Mouse (Mus musculus): Measurements from ENCODE around the gene Spata32. TPM values are rescaled to one million over a fixed set of nuclear protein-coding genes. Genes with fewer than 3 reads are reported as not detected.

Spata32 gene
- not detected for total RNA-seq (2021)
- long read RNA-seq, experiment 1, result 0 reads
- long read RNA-seq, experiment 2, partial matches to known transcripts, result 1 of 1 reads
- long read RNA-seq, experiment 2, other reads (novel, unspliced or antisense), result 0 of 1 reads

DNA sequence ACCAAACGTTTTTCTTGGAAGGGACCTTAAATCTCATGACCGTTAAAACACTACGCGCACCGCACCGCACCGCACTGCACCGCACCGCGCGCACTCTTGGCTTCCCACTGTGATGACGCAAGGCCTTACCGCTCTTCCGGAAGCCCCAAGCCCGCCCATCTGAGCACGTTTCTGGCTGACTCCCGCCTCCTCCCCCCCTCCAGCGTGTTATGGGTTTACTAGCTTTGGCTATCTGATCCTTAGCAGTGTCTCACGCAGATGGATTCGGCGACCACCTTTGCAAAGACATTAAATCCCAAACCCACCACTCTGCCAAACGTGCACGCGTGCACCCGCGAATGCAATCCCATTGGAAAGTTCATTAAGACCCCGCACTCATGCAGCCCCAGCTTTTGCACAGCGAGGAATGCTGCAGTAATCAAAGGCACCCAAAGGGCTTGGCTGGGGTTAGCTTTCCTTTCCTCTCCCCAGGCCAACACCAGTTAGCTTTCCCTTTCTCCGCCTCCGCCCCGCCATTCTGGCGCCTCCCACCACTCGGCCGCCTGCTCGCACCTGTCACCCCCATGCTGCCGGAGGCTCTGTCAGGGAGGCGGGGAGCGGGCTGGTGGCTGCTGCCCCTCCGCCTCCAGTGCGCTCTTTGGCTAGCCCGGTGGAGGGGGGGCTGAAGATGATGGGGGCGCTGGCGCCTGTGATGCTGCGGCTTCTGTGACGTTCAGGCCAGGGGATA is at the start of gene Spata32:
Gene Spata32, minus strand, starts transcription at position 643 of the 727 bp plus-strand sequence.
- peak; percentile 71 for DNase-seq

DNA sequence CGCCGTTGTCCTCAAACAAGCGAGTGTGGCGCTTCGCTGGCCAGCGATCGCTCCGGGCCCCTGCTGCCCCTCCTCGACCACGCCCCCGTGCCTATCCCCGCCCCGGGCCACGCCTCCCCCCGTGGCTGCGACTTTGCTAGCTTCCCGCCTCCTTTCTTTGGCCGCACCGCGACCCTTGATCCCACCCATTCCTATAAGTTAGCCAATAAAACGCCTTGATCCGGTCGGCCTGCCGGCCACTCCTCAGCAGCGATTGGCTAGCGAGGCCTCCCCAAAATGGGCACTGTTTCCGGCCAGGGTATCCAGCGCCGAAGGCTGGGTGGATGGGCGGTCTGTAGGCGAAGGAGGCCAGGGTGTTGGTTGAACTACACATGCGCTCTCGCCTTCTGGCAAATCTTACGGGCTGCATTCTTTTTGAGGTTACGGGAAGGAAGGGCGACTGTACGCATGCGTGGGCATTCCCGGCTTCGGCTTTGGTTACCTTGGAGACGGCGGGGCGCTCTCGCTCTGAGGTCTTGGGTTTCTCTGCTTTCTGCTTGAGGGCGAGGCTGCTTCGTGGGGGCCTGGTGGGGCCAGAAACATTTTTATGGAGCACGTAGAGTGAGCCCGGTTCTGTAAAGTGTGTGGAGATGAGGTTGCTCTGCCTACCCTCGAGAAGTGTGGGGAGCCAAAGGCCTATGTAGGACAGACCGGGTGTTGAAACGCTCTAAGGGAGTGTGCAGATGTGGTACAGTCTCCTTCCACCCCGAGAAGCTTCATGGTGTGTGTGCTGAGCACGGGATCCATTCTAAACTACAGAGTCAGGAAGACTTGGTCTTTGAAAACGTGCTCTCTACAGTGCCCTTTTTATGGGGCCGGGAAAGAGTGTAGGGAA is 49.4 kb upstream of the Spata32 start, which contains the start of gene Map3k14:
Gene Map3k14, minus strand, starts transcription at position 127 of the 874 bp plus-strand sequence.
- DNase-seq, result peak; percentile 100

DNA sequence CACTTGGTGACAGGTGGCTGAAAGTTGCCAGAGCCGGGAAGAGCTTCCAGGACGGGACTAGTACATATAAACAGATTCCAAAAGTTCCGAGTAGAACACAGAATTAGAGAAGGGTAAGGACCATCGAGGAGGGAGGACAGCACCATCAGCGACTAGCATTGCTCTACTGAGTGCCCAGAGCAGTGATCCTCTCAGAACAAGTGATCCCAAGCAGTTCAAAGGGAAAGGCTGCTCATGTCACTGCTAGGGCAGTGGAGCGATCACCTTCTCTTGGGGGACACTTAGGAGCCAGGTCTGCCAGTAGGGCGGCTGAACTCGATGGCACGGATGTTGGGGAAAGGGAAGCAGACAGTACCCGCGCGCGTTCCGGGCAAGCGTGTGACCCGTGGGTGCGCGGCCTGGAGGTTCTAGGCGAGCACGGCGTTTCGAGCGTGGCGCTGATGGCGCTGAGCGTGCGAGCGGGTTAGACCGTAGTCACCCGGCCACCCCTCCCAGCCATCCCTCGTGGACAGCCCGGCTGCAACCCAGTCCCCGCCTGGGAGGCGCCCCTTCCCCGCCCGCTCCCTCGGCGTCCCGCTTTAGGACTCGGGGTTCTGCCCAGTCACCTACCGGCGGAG is 48.6 kb upstream of the Spata32 start:
- DNase-seq, result no peak

DNA sequence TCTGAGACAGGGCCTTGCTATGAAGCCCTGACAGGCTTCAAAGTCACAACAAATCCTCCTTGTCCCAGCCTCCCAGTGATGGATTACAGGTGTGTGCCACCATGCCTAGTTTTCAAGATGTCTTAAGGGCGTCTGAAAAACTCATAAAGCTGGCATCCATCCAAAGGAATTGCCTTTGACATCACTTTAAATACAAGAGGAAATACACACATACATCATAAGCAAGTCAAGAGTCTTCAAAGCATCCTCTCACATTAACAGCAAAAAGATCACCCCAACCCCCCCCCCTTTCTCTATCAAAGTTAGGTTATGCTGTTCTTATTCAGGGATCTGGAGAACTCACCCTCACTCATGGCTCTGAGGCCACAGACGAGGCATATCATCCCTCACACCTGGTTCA is 47.6 kb upstream of the Spata32 start:
- DNase-seq, result no peak

DNA sequence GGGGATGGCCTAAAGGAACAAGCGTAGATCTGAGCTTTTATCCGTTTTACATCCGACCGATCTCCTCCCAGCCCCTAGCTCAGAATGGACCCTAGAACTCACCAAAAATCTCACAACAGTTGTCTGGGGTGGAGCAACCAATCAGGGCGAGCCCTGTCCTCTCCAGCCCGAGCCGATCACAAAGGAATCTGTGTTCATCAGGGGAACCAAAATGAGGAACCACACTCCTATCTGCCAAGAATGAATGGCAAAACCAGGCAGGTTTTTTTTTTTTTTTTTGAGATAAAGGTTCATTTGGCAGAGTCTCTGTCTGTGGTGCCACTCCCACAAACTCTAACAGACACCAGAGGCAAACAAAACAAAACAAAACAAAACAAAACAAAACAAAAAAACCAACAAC is 47.0 kb upstream of the Spata32 start:
- DNase-seq, result no peak

DNA sequence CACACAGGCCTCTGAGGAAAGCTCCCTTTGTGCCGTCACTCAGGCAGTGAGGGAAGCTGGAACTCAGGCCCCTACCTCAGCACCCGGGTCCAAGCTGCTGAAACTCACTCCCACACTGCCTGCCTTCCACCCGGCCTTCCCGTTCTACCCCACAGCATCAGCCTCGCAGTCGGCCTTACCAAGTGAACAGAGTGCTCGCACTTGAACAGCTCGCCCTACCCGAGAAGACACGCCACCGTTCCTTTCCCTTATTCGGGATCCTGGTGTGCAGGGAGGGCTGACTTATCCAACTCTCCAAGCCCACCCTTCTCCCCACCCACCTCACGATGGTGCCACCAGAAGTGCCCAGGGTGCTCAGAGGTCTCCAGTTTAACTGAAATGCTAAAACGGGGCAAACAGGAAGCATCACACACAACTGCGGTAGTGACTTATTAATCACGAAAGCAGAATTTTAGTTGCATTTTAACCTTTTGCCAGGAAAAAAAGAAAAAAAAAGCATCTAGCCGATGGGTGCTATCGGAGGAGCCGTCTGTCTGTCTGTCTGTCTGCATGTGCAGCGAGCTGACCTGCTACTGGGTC is 46.3 kb upstream of the Spata32 start:
- DNase-seq, result no peak

DNA sequence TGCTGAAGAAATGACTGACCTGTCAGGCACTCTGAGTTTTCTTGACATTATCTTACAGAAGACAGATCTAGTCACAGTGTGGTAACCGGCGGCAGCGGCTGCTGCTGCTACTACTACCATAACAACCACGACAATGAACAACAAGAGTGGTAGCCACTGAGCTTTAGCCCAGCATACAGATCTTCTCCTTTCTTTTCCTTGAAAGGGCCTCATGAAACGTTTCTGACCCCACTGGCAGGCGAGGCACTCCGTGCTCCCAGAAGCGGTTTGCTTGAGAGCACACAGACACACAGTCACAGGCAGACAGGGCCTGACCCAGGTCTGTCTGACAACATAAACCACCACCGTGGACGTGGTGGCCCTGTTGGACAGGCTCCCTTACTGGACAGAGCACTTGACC is 45.3 kb upstream of the Spata32 start:
- no peak for DNase-seq

DNA sequence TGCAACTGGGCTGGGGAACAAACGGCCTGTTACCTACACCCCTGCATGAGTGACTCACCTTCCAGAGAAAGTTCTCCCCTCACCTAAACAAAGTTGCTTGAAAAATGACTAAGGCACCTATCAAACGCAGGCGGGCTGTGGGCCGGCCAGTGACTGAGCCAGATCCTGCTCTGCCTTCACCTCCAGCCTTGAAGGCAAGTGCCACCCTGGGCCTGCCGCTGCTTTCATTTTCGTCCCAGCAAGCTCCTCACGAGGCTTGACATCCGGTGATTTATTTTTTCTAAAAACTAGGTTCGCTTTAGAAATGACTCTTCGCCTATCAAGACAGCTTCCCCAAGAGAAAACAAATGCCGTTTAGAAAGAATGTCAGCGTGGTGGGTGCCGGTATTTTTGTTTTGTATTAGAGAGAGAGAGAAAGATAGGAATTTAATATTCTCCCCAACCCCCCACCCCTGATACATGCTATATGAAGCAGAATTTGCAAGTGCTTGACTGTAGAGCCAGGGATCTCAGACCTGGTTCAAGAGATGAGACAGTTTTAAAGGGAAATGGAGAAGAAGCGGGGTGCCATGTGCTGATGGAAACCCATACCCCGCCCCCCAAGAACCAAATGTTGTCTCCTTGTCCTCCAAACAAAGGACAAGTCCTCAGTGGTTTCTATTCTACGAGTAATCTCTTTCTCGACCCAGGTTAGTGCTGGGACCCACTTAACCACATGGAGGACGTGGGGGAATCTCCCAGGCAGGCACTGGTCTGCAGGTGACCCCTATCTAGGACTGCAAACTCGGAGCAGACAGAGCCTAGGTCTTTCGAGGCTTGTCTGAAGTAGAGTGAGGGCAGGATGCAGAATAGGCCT is 44.4 kb upstream of the Spata32 start:
- DNase-seq, result peak; percentile 72

DNA sequence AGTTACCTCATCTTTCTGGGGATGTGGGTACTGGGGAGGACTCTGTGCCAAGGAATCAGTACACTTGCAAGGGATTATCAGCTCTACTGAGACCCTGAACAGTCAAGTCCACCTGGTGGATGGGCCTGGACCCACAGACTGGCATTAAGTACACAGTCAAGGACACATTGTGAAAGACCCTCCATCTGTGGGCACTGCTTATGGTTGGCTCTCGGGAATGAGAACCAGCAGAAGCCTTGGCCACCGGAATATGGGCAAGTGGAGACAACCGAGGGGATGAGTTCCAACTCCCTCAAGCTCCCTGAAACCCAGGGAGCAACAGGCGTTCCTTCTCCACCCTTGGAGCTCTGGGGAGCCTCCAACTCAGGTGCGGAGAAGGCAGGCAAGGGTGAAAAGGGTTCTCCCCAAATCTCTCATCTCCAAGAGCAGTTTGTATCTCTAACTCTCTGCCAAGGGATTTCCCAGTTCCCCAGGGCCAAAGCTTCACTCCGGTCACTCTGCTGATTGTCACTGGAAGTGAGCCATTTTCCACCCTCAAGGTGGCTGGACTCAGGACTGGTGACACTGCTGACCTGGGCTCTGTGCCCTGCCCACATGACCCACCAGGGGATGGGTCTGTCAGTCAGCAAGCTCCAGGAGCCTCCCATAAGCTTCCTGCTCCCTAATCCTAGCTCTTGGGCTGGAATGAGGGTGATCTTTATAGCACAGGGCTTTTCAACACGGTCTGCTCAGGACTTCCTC is 43.6 kb upstream of the Spata32 start:
- peak; percentile 67 for DNase-seq

DNA sequence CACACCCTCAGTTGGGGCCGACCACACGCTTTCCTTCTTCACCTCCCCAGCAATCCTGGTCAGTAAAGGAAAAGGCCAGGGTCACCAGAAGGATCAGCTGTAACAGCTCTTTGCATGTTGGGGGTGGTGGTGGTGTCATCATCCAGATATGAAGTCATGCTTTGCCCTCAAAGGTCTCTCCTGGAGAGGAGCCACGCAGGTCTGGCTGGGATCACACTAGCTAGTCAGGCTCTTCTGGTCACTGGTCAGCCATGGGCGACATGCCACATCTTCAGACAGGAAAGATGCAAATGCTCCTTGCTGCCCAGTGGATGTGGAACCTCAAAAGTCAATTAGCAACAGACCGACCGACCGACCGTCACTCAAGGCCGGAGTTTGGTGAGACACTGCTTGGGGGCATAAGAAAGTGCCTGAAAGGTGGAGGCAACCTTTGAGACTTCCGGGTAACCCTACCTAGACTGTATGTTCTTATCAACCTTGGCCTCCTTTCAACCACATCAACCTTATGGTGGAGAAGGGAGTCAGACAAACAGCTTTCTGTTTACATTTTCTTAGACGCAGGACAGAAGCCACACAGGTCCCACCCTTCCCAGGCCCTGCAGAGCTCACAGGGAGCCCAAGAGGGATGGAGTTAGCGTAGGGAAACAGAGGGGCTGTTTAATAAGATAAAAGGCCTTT is 42.4 kb upstream of the Spata32 start:
- DNase-seq, result no peak

DNA sequence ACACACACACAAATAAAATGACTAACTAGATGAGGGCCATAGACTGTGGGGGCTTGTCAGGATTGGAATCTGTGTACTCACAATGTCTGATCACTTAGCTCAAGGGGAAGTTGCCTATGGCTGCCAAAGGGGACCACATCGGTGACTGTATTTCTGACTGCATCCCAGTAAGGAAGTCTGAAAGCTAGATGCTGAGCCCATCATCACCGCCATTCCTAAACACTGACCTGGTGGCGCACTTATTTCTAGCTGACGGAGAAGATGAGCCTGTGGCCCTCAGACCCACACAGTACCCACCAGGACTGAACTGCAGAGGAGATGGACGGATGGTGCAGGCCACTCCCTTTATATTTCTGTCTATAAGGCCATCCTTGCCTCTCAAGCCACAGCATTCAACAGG is 41.8 kb upstream of the Spata32 start:
- no peak for DNase-seq

DNA sequence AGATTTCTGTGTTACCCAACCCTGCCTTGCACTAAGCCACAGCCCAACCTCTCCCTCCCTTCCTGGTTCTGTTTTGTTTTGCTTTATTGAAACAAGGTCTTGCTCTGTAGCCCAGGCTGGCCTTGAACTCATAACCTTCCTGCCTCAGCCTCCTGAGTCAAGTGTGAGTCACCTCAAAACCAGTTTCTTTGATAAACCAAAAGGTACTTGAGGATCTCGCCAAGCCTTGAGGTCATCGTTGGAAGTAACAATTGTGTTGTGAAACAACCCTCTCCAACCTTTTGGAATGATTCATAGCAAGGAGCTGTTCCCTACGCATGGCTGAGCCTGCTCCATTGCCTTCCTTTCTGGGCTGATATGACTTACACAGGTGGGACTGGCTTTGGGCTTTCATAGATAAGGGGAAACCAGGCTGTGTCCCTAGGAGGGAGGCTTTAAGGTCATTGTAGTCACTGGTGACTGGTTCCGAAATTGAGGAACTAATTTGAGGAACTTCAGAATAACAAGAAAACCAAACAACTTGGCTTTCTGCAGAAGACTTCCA is 39.8 kb upstream of the Spata32 start:
- peak; percentile 49 for DNase-seq

DNA sequence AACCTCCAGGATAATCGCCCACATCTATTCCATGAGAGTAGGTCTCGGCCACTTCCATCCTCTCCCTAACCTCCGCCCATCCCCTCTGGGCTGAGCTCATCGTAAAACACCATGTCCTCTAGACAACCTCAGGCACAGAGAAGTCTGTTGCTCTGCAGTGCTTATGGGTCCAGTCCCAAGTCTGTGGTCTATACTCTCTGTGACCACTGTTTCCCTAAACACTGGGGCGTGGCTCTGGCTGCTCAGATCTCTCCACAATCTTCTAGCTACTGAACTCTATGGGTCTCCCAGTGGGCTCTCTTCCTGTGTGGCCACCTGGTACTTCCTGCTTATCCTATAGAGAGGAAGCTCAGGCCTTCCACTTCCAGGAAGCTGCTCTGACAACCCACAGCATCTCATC is 35.4 kb upstream of the Spata32 start:
- DNase-seq, result no peak

DNA sequence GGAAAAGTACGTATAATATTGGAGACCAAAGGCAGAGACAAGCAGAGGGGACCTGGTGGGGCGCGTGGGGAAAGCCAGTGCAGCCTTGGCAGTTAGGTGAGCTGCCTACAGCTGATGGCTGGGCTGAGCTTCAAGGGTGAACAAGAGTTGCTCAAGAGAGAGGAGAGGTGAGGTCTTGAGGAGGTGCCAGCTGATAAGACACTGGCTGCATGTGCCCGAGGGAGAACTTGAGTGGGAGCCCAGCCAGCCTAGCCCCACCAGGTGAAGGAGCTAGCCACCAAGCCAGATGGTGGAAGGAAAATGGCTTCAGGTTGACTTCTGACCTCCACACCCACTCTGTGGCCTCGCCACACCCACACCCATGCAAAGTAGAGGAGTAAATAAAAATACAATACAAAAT is 34.1 kb upstream of the Spata32 start:
- no peak for DNase-seq

DNA sequence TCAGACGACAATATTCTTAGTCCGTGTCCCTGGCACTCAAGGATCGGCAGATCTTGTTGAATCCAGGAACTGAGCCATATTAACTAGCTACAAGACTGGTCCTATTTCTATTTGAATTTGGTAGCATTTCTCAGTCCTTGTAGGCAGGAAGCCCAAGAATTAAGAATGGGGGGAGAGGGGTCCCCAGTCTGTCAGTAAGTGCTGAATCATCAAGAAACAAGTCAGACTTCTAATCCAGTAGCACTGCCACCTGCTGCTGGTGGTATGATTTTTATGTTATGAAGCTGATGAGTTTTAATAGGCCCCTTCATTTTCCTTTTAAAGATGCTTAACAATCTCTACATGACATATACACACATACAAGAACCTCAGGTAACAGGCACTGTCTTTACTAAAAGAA is 32.1 kb upstream of the Spata32 start:
- DNase-seq, result no peak

DNA sequence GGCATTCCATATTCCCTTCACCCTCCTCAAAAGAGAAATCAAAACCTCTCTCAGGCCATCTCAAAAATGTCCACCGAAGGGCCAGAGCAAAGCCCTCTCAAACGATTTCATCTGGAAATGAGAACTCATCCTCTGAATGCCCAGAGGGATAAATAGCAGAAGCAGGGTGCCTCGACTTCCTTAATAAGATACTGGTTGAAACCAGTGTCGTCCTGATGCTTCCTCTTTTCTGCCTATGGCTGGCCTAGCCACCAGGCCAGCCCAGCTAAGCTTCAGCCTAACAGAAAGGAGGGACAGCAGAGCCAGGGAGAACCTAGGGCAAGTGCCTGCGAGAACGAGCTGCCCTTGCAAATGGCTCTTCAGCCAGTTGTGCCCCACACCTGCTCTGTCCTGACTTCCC is 31.3 kb upstream of the Spata32 start:
- DNase-seq, result no peak

DNA sequence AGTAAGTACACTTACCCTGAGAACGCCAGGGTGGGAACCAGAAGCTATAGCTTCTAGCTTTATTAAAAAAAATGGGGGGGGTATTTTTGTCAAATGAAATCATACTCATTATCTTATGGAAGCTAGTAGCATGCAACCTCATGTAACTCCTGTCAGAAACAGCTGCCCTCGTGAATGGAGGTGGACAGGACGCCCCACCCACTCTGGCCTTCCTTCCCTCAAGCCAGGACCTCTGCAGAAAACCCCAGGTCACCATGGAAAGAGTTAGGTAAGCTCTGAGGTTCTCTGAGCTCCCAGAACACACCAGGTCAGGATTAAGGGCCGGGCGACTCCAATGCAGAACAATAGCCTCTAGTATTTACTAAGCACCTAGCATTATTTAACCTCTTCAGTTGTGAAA is 30.6 kb upstream of the Spata32 start:
- no peak for DNase-seq

DNA sequence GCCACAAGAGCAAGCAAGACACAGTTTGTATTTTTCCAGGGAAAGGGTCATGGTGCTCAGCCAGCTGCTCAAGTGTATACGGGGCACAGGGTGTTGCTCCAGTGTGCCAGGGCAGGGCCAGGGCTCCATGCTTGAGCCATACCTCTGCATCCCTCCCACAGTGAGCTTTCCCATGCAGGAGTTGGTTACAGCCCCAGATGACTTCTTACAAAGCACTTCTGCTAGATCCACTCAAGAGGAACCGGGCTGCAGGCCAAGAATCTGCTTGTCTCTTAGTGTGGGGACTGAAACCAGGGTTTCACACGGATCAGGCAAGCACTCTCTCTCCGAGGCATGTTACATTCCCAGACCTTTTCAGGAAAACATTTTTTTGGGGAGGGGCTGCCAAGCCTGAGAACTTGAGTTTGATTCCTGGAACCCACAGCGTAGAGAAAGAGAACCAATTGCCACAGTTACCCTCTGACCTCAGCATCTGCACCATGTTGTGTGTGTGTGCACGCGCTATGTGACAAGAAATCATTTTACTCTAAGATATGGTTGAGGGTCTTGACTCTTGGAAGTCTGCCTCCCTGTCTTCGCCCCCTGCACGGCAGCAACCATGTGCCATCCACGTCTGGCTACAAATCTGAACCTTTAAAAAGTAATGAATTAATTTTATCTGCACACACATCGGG is 29.4 kb upstream of the Spata32 start:
- DNase-seq, result peak; percentile 78

DNA sequence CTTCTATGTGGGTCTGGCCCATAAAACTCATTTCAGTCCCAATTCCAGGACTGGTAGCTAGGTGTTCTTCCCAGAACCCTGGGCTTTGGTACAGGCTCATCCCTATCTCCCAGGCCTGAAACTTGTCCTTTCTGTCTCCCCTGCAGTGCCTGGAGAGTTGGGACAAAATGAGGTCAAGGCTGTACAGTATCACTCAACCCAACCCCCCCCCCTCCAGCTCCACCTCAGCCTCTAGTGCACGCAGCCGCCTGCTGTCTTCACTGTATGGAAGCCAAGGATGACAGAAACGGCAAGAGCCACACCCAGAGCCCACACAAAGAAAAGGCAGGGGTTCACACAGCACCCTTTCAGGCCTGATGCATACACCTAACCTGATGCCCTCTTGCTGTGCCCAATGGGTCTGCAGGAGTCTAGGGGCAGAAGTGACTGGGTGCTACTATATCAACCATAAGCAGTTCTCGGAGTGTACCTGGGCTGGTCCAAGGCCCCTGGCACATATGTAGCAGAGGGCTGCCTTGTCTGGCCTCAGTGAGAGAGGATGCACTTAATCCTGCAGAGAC is 28.6 kb upstream of the Spata32 start:
- no peak for DNase-seq

All from adrenal gland, postnatal 10 days (tissue).